Mouse (Mus musculus): Measurements from ENCODE around the gene Notch2. TPM values are rescaled to one million over a fixed set of nuclear protein-coding genes. Genes with fewer than 3 reads are reported as not detected.

The Notch2 gene
- polyA plus RNA-seq, 1 experiment from 2014 or later = 12.1 TPM

DNA sequence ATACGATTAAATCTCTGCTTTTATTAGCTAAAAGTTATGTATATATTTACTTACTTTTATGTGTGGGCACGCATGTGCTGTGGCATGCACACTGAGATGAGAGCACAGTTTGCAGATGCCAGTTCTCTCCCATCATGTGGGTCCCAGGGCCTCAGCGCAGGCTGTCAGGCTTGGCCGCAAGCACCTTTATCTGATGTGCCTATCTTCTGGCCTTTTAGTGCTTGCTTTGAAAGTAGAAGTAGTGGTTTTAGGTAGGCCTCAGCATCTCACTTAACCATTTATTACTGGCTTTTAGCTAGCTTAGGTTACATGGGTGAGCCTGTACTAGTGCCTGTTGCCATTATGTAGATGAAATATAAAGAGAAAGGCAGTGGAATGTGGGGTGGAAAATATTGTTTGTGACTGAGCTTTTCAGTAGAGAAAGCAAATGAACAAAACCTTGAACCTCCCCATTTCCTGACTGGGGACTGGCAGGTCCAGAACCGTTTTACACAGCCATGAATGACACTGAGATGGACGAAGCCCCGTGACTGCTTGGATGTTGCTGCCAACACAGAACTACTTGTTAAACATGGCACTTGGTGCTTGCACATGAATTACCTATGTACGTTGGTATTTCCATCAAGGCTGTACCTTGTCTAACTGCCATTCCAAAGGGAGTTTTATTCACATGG, 41.1 kb downstream of the Notch2 start:
- H3K27me3 ChIP-seq (replicated peaks) = no peaks in the 10 kb centered on the region
- H3K4me1 ChIP-seq = peaks cover 81% of the 10 kb centered on the region
- no peak for ATAC-seq (ENCODE audit: extremely low read depth, insufficient number of reproducible peaks, low FRiP score, low TSS enrichment)
- no peaks in the 10 kb centered on the region for H3K9me3 ChIP-seq
- H3K27ac ChIP-seq (replicated peaks) = 0 out of 2 replicates have a peak overlapping the region, but pooled peaks have one; percentile 17
- H3K4me2 ChIP-seq = no peak overlapping the region
- H3K9ac ChIP-seq = no peak overlapping the region
- H3K36me3 ChIP-seq = peaks cover 5% of the 10 kb centered on the region; the same call in 1 of the 2 replicates
- H3K4me3 ChIP-seq = no peak overlapping the region
- 75% methylated on average over 8 of the region's 8 CpGs for WGBS

DNA sequence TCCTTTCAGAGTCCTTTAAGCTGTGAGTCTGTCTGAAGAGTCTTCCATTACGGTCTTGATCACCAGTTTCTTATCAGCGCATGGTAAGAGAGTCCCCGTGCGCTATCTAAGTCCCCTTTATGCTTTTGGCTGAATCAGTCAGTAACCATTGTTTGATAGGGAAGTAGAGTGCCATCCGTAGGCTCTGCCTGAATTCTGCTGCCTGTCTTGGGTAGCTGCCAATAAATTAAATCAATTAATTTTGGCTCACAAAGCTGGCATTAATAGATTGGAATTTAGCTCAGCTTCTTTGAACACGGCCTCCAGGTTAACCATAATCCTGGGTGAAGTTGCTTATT, 41.6 kb downstream of the Notch2 start:
- 48% methylated on average over 6 of the region's 6 CpGs for WGBS
- Histone ChIP-seq H3K4me2 (no peak overlapping the region), H3K4me1 (peaks cover 84% of the 10 kb centered on the region), H3K27me3 (replicated peaks) (no peaks in the 10 kb centered on the region), H3K4me3 (no peak overlapping the region), H3K27ac (replicated peaks) (0 out of 2 replicates have a peak overlapping the region, but pooled peaks have one; percentile 17), H3K9ac (no peak overlapping the region), H3K36me3 (0 out of 2 replicates have a peak, but pooled peaks cover 3% of the 10 kb centered on the region), H3K9me3 (no peaks in the 10 kb centered on the region)
- no peak for ATAC-seq (ENCODE audit: extremely low read depth, insufficient number of reproducible peaks, low FRiP score, low TSS enrichment)

- Histone ChIP-seq H3K27me3 (replicated peaks) (no peaks in the 10 kb centered on the region), H3K9ac (no peak overlapping the region), H3K4me3 (no peak overlapping the region), H3K4me1 (peaks cover 88% of the 10 kb centered on the region), H3K9me3 (no peaks in the 10 kb centered on the region), H3K36me3 (no peaks in the 10 kb centered on the region), H3K4me2 (no peak overlapping the region), H3K27ac (replicated peaks) (peak overlapping the region; percentile 29; the same call in 1 of the 2 replicates)
- no peak for ATAC-seq (ENCODE audit: extremely low read depth, insufficient number of reproducible peaks, low FRiP score, low TSS enrichment)
- 68% methylated on average over 20 of the region's 20 CpGs for WGBS
Measured at GRCm38 (mm10) chr3:98055808-98056728, 42.7 kb downstream of the Notch2 start.

GRCm38 (mm10) chr3:98056956-98057365, 43.6 kb downstream of the Notch2 start:
- no peaks in the 10 kb centered on the region for H3K36me3 ChIP-seq
- H3K4me3 ChIP-seq = no peak overlapping the region
- peaks cover 88% of the 10 kb centered on the region for H3K4me1 ChIP-seq
- no peak overlapping the region for H3K9ac ChIP-seq
- WGBS = 73% methylated on average over 6 of the region's 6 CpGs
- no peak overlapping the region for H3K4me2 ChIP-seq
- H3K9me3 ChIP-seq = no peaks in the 10 kb centered on the region
- ATAC-seq (ENCODE audit: extremely low read depth, insufficient number of reproducible peaks, low FRiP score, low TSS enrichment) = no peak
- H3K27ac ChIP-seq (replicated peaks) = no peak overlapping the region
- H3K27me3 ChIP-seq (replicated peaks) = no peaks in the 10 kb centered on the region

DNA sequence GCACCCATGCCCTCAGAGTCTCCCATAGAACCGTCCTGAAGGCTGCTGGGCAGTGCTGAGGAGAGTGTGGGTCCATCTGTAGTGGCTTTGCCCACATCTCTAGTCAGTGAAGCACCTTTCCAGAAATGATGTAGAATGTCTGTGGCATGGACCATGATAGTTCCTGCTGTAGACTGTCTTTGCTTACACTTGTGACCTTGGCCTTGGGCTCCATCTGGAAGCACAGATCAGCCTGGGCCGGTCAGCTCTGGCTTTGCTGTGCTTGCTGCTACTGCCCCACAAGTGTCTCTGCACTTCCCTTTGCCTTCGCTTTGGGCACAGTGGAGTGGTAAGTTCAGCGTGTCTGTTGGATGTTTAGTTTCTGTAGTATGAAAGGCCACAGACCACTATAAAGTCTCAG, 45.7 kb downstream of the Notch2 start:
- Histone ChIP-seq H3K4me1 (peaks cover 92% of the 10 kb centered on the region), H3K27ac (replicated peaks) (no peak overlapping the region), H3K27me3 (replicated peaks) (no peaks in the 10 kb centered on the region), H3K4me2 (no peak overlapping the region), H3K4me3 (no peak overlapping the region), H3K9me3 (no peaks in the 10 kb centered on the region), H3K36me3 (no peaks in the 10 kb centered on the region), H3K9ac (no peak overlapping the region)
- 71% methylated on average over 4 of the region's 4 CpGs for WGBS
- ATAC-seq (ENCODE audit: extremely low read depth, insufficient number of reproducible peaks, low FRiP score, low TSS enrichment) = no peak

DNA sequence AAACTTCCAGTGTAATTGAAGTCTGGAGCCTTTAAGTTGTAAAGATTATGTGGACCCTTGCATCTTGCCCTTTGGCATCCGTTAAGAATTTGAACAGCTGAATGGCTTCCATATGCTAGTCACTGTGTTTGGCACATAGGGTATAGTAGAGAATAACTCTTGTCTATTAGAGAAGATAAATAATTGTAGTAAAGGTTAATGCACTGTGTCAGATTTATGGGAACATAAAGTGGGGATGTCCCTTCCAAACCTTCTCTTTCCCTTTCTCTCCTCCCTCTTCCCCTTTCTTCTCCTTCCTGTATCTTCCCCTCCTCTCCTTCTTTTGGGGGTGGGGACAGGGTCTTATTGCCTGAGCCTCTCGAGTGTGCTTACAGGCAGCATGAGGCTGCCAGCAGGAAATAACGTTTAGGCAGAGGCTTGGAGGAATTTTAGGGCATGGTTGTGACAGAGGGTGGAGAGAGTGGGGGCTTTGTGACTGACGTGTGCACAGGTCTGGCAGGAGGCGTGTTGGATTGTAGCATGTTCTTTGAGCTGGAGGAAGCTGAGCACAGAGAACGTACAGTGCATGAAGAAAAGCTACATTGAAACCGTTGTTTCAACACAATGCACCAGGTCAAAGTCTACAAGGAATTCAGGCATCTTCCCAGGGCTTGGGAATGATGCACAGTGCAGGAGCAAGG, 47.8 kb downstream of the Notch2 start:
- WGBS = 33% methylated on average over 7 of the region's 7 CpGs
- Histone ChIP-seq H3K9me3 (no peaks in the 10 kb centered on the region), H3K27ac (replicated peaks) (peak overlapping the region; percentile 93), H3K4me2 (peak overlapping the region; percentile 35; the same call in 1 of the 2 replicates), H3K27me3 (replicated peaks) (no peaks in the 10 kb centered on the region), H3K4me1 (peaks cover 89% of the 10 kb centered on the region), H3K9ac (peak overlapping the region; percentile 56), H3K4me3 (no peak overlapping the region), H3K36me3 (0 out of 2 replicates have a peak, but pooled peaks cover under 1% of the 10 kb centered on the region)
- ATAC-seq (ENCODE audit: extremely low read depth, insufficient number of reproducible peaks, low FRiP score, low TSS enrichment) = no peak

GRCm38 (mm10) chr3:98061661-98062330, 48.5 kb downstream of the Notch2 start:
- peaks cover 4% of the 10 kb centered on the region; the same call in 1 of the 2 replicates for H3K36me3 ChIP-seq
- no peaks in the 10 kb centered on the region for H3K27me3 ChIP-seq (replicated peaks)
- peaks cover 88% of the 10 kb centered on the region for H3K4me1 ChIP-seq
- peak overlapping the region; percentile 35 for H3K4me2 ChIP-seq
- peak overlapping the region; percentile 56 for H3K9ac ChIP-seq
- H3K9me3 ChIP-seq = no peaks in the 10 kb centered on the region
- no peak for ATAC-seq (ENCODE audit: extremely low read depth, insufficient number of reproducible peaks, low FRiP score, low TSS enrichment)
- WGBS = 27% methylated on average over 13 of the region's 13 CpGs
- peak overlapping the region; percentile 93 for H3K27ac ChIP-seq (replicated peaks)
- H3K4me3 ChIP-seq = no peak overlapping the region

GRCm38 (mm10) chr3:98062591-98063185, 49.4 kb downstream of the Notch2 start:
- Histone ChIP-seq H3K4me3 (no peak overlapping the region), H3K27ac (replicated peaks) (peak overlapping the region; percentile 93), H3K27me3 (replicated peaks) (no peaks in the 10 kb centered on the region), H3K9ac (peak overlapping the region; percentile 58), H3K9me3 (no peaks in the 10 kb centered on the region), H3K4me2 (peak overlapping the region; percentile 54), H3K36me3 (peaks cover 4% of the 10 kb centered on the region; the same call in 1 of the 2 replicates), H3K4me1 (peaks cover 88% of the 10 kb centered on the region)
- 72% methylated on average over 1 of the region's 1 CpGs for WGBS
- ATAC-seq (ENCODE audit: extremely low read depth, insufficient number of reproducible peaks, low FRiP score, low TSS enrichment) = no peak

GRCm38 (mm10) chr3:98063186-98063771, 50.0 kb downstream of the Notch2 start:
- no peak overlapping the region for H3K4me3 ChIP-seq
- H3K27me3 ChIP-seq (replicated peaks) = no peaks in the 10 kb centered on the region
- H3K9ac ChIP-seq = peak overlapping the region; percentile 58
- peak overlapping the region; percentile 54 for H3K4me2 ChIP-seq
- ATAC-seq (ENCODE audit: extremely low read depth, insufficient number of reproducible peaks, low FRiP score, low TSS enrichment) = no peak
- 23% methylated on average over 8 of the region's 8 CpGs for WGBS
- peaks cover 92% of the 10 kb centered on the region for H3K4me1 ChIP-seq
- peaks cover 4% of the 10 kb centered on the region; the same call in 1 of the 2 replicates for H3K36me3 ChIP-seq
- peak overlapping the region; percentile 93 for H3K27ac ChIP-seq (replicated peaks)
- no peaks in the 10 kb centered on the region for H3K9me3 ChIP-seq

GRCm38 (mm10) chr3:98063833-98064232, 50.5 kb downstream of the Notch2 start:
- Histone ChIP-seq H3K4me3 (no peak overlapping the region), H3K4me2 (peak overlapping the region; percentile 54), H3K9me3 (no peaks in the 10 kb centered on the region), H3K9ac (peak overlapping the region; percentile 58), H3K4me1 (peaks cover 88% of the 10 kb centered on the region), H3K27me3 (replicated peaks) (no peaks in the 10 kb centered on the region), H3K36me3 (peaks cover 4% of the 10 kb centered on the region; the same call in 1 of the 2 replicates), H3K27ac (replicated peaks) (peak overlapping the region; percentile 93)
- 26% methylated on average over 9 of the region's 9 CpGs for WGBS
- no peak for ATAC-seq (ENCODE audit: extremely low read depth, insufficient number of reproducible peaks, low FRiP score, low TSS enrichment)

All from heart, embryonic 13.5 days (tissue).